Mouse (Mus musculus) lung, postnatal 14 days (tissue): ENCODE measurements at regions not wholly inside any gene's neighbourhood (a gene's known extent, or its start where the extent isn't known, plus 50 kb on each side); places are given as distances from the start of the nearest gene placed in this dataset.

ENCODE experiments used
- DNase-seq: peaks from one replicate; pipeline ENCODE4 v3.0.0; 2021

DNA sequence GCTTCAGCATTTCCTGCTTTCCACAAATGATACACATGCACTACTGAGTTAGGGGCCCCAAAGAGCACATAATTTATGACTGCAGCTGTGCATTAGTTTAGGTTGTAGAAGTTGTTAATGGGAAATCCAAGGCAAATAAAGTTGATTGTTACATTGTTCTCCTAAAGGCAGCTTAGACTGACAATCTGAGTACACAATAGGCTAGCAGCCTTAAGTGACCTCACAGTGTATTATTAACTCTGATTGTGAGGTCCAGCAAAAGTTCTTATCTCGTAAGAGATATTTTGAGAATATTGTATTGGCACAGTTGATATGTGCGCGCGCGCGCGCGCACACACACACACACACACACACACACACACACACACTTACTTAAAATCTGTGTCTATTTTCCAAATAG is 70.5 kb upstream of the Yae1d1 start:
- DNase-seq: no peak

GRCm38 (mm10) chr13:18060265-18060664 is 67.1 kb upstream of the Yae1d1 start:
- DNase-seq: no peak

DNA sequence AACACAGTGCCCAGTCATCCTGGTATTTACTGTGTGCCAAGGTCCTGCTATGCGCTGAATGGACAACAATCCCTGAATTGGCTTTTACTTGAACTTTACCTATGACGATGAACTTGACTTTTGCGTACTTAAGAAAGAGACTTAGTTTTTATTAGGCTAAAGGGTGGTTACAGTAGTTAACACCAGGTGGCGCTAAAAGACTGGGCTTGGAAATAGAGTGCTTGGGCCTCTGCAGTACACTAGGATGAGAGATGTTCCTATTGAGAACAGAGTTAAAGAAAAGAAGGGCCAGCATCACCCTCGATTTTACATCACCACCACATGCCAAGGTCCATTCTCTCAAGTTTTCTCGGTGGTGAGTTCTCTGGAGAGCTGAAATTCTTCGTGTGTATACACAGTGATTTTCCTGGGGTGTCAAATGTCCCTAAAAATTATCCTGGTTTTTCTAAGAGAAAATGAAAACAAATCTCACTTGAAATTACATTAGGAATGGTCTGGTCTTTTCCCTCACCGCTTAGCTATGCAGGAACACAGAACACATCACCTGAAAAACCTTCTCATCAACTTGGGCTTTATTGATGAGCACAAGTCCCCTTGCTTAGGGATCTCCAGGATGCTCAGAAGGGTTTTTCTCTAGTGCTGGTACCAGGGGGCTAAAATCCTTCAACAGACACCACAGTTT is 64.2 kb upstream of the Yae1d1 start:
- DNase-seq: peak; percentile 72

GRCm38 (mm10) chr13:18056816-18057215 is 63.7 kb upstream of the Yae1d1 start:
- DNase-seq: no peak

GRCm38 (mm10) chr13:18043154-18043553 is 50.0 kb upstream of the Yae1d1 start:
- no peak for DNase-seq
